Mouse (Mus musculus) liver, embryonic 15.5 days (tissue): ENCODE results near the gene Rap2a. TPM values are rescaled to one million over a fixed set of nuclear protein-coding genes. Genes with fewer than 3 reads are reported as not detected.

Experiments used
- ATAC-seq: fragments of 200-750 bp; cut with Nextera tagmentation; 2 replicates; pipeline ENCODE4 v1.8.0; 2017; ENCODE audit warnings: moderate number of reproducible peaks, mild to moderate bottlenecking, moderate library complexity; ENCODE audit not compliant: insufficient read depth
- H3K27ac ChIP-seq: fragments of 300-500 bp; sonication (generic); replicated peaks from 2 replicates; pipeline ENCODE4 v1.5.1; 2015; ENCODE audit warnings: mild to moderate bottlenecking, inconsistent platforms
- H3K27me3 ChIP-seq: fragments of 300-500 bp; sonication (generic); 2 replicates; pipeline ENCODE4 v1.6.1; 2015; ENCODE audit warnings: mild to moderate bottlenecking, inconsistent platforms
- H3K36me3 ChIP-seq: fragments of 300-500 bp; sonication (generic); replicated peaks from 2 replicates; pipeline ENCODE4 v1.6.1; 2015; ENCODE audit warnings: moderate library complexity, mild to moderate bottlenecking, inconsistent platforms
- H3K4me1 ChIP-seq: fragments of 300-500 bp; sonication (generic); replicated peaks from 2 replicates; pipeline ENCODE4 v1.6.1; 2015; ENCODE audit warnings: inconsistent platforms
- H3K4me2 ChIP-seq: fragments of 300-500 bp; sonication (generic); 2 replicates; pipeline ENCODE4 v1.6.1; 2015; ENCODE audit warnings: moderate library complexity, mild to moderate bottlenecking, inconsistent platforms
- H3K4me3 ChIP-seq: fragments of 300-500 bp; sonication (generic); replicated peaks from 2 replicates; pipeline ENCODE4 v1.5.1; 2015; ENCODE audit warnings: mild to moderate bottlenecking, inconsistent platforms
- H3K9ac ChIP-seq: fragments of 300-500 bp; sonication (generic); 2 replicates; pipeline ENCODE4 v1.6.1; 2015; ENCODE audit warnings: moderate library complexity, mild to moderate bottlenecking, inconsistent platforms
- H3K9me3 ChIP-seq: fragments of 300-500 bp; sonication (generic); replicated peaks from 2 replicates; pipeline ENCODE4 v1.6.1; 2016; ENCODE audit warnings: inconsistent platforms
- WGBS: fragments of 180-500 bp; shearing (Covaris S2); methylation state at CpG from one replicate; pipeline ENCODE4 v1.1.7; 2015; ENCODE audit warnings: mixed read lengths; ENCODE audit not compliant: insufficient replicate concordance; 5-methylcytosine and 5-hydroxymethylcytosine counted together
- polyA plus RNA-seq: library from polyadenylated mRNA; unstranded; fragments of >200 nt; fragmentation: Nextera tagmentation; extraction: Ambion mirVana; gene quantifications from 2 replicates; pipeline ENCODE4 v1.2.1, GENCODE M21; 2015

Rap2a gene
- polyA plus RNA-seq, 1 experiment from 2014 or later, result 2.5 TPM

DNA sequence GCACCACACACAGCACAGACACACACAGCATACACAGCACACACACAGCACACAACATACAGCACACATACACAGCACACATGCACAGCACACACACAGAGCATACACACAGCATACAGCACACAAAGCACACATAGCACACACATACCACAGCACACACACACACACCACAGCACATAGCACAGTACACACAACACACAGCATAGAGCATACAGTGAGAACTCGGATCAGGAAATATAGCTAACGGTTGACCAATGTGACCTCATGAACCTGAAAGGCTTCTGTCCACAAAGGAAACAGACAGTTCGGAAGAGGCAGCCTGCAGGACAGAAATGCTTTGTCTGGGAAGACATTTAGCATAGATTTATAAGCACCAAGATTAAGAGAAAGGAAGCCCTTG, 61.4 kb downstream of the Rap2a start:
- no peaks in the 10 kb centered on the region for H3K36me3 ChIP-seq
- H3K4me1 ChIP-seq, result no peaks in the 10 kb centered on the region
- no peak overlapping the region for H3K9ac ChIP-seq
- 56% methylated on average over 3 of the region's 3 CpGs for WGBS
- no peak overlapping the region for H3K4me3 ChIP-seq
- H3K27ac ChIP-seq, result no peak overlapping the region
- H3K27me3 ChIP-seq, result no peaks in the 10 kb centered on the region
- no peak overlapping the region for H3K4me2 ChIP-seq
- no peaks in the 10 kb centered on the region for H3K9me3 ChIP-seq
- ATAC-seq, result peak; percentile 18; the same call in 1 of the 2 replicates

DNA sequence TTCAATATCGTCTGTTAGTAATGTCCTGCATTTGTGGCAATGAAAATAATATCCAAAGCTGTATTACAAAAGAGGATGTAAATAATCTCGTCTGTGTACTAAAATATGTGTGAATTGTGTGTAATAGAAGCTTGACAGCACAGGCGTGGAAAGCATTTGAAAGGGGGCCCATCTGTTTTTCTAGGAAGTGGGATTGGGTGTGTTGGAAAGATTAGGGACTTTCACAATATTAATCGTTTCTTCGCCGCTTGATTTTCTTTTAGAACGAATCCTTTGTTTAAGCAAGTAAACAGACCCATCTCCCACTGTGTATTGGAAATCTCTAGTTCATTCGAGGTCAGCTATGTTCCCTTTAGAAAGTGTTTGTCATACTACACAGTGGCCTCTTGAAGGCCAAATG, 64.2 kb downstream of the Rap2a start:
- Histone ChIP-seq H3K4me2 (no peak overlapping the region), H3K9me3 (no peaks in the 10 kb centered on the region), H3K36me3 (no peaks in the 10 kb centered on the region), H3K27me3 (no peaks in the 10 kb centered on the region), H3K4me3 (no peak overlapping the region), H3K9ac (no peak overlapping the region), H3K27ac (no peak overlapping the region), H3K4me1 (no peaks in the 10 kb centered on the region)
- ATAC-seq, result no peak
- 25% methylated on average over 8 of the region's 8 CpGs for WGBS

DNA sequence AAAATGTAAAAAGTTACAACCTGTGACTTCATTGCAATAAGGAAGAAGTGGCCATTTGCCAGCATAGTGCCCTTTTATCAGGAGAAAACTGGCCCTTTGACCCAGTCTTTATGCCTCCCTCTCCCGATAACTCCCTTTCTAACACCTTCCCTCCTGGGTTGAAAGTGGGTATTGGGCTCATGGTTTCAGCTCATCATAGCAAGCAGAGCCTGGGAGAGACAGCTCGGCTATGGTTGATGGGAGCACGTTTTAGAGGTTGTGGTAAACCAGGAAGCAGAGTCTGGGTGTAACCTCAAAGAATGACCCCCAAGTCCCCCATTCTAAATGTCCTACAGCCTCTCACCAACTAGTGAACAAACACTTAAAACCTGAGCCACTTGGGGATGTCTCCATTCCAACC, 64.7 kb downstream of the Rap2a start:
- no peak overlapping the region for H3K4me2 ChIP-seq
- no peak overlapping the region for H3K9ac ChIP-seq
- no peak overlapping the region for H3K27ac ChIP-seq
- 62% methylated on average over 3 of the region's 3 CpGs for WGBS
- no peaks in the 10 kb centered on the region for H3K9me3 ChIP-seq
- H3K27me3 ChIP-seq, result no peaks in the 10 kb centered on the region
- no peaks in the 10 kb centered on the region for H3K36me3 ChIP-seq
- H3K4me1 ChIP-seq, result no peaks in the 10 kb centered on the region
- H3K4me3 ChIP-seq, result no peak overlapping the region
- ATAC-seq, result no peak

DNA sequence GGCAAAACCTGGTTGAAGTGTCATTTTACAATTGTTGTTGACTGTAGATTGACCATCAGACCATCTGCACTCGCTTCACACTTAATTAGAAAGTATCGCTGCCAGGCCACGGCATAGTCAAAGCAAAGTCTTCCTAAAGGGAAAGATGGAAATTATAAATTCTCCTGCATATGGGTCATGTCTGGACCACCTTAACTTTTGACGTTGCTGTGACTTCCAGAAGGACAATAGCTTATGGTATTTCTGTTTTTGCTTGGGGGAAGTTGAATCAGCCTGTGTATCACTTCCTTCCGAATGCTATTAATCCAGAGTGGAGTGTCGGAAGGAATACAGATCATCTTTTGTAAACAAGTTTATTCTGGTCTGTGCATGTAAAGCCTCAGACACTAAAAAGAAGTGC, 65.6 kb downstream of the Rap2a start:
- ATAC-seq, result no peak
- Histone ChIP-seq H3K4me1 (no peaks in the 10 kb centered on the region), H3K4me2 (no peak overlapping the region), H3K27ac (no peak overlapping the region), H3K9me3 (no peaks in the 10 kb centered on the region), H3K4me3 (no peak overlapping the region), H3K36me3 (no peaks in the 10 kb centered on the region), H3K9ac (no peak overlapping the region), H3K27me3 (no peaks in the 10 kb centered on the region)
- WGBS, result 68% methylated on average over 6 of the region's 6 CpGs

DNA sequence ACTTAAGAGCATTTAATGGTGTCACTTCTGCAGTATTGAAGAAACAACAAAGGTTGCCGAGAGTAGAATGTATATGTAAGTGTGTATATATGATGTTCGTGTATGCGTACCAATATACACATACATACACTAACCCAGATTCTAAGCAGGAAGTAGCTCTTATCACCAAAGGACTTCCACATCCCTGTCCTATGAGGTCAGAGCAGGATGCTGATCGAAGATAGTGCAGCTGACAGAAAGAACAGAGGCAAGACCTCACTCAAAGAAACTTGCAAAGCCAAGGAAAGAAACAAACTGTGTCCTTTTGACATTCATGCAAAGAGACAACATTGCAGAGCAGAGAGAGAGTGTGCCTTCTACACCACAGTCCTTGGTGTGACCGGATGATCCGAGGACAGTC, 66.3 kb downstream of the Rap2a start:
- WGBS, result 40% methylated on average over 6 of the region's 6 CpGs
- no peaks in the 10 kb centered on the region for H3K36me3 ChIP-seq
- no peak overlapping the region for H3K4me2 ChIP-seq
- H3K9ac ChIP-seq, result no peak overlapping the region
- no peak overlapping the region for H3K27ac ChIP-seq
- no peak for ATAC-seq
- H3K27me3 ChIP-seq, result no peaks in the 10 kb centered on the region
- H3K4me3 ChIP-seq, result no peak overlapping the region
- H3K4me1 ChIP-seq, result no peaks in the 10 kb centered on the region
- H3K9me3 ChIP-seq, result no peaks in the 10 kb centered on the region

DNA sequence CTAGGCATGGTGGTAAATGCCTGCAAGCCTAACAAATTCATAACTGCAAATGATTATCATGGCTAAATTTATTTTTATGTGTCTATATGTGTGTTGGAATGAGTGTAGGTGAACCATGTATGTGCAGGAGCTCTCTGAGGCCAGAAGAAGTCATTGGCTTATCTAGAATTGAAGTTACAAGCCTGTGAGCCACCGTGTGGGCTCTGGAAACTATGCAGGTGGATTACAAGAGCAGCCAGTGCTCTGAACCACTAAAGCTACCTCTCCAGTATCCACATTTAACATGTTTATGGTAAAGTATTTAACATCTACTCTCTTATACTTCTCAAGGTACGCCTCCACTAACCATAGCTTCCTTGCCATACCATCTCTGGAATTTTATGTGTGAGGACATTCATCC, 66.7 kb downstream of the Rap2a start:
- Histone ChIP-seq H3K36me3 (no peaks in the 10 kb centered on the region), H3K9ac (no peak overlapping the region), H3K4me3 (no peak overlapping the region), H3K9me3 (no peaks in the 10 kb centered on the region), H3K27me3 (no peaks in the 10 kb centered on the region), H3K4me2 (no peak overlapping the region), H3K4me1 (no peaks in the 10 kb centered on the region), H3K27ac (no peak overlapping the region)
- WGBS, result 37% methylated on average over 2 of the region's 2 CpGs
- ATAC-seq, result no peak

Other genes starting within 250 kb of the Rap2a start
- gene Mbnl2, start 202.8 kb upstream of the Rap2a start, polyA plus RNA-seq, result 15.1 and 15.3 TPM in 2 replicates